Mouse (Mus musculus) ovary, postnatal 36 days (tissue): Measurements from ENCODE around the gene Gga1.

Source experiments
- DNase-seq: peaks from one replicate; pipeline ENCODE4 v3.0.0; 2022; ENCODE audit warnings: low spot score, mixed read lengths

Gene Gga1

GRCm38 (mm10) chr15:78876991-78877809 lies at the start of gene Gga1:
Gene Gga1 (plus strand): TSS chr15:78877190.
- peak; percentile 88 for DNase-seq

GRCm38 (mm10) chr15:78828315-78828714 lies 48.7 kb upstream of the Gga1 start:
- no peak for DNase-seq

DNA sequence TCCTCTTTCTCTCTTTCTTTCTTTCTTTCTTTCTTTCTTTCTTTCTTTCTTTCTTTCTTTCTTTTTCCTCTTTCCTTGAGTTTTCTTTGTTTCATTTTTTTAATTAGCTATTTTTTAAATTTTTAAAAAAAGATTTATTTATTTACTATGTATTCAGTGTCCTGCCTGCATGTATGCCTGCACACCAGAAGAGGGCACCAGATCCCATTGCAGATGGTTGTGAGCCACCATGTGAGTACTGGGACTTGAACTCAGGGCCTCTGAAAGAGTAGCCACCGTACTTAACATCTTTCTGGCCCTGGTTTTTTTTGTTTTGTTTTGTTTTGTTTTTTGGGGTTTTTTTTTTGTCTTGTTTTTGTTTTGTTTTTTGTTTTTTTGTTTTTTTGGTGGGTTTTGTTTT lies 47.4 kb upstream of the Gga1 start:
- no peak for DNase-seq

DNA sequence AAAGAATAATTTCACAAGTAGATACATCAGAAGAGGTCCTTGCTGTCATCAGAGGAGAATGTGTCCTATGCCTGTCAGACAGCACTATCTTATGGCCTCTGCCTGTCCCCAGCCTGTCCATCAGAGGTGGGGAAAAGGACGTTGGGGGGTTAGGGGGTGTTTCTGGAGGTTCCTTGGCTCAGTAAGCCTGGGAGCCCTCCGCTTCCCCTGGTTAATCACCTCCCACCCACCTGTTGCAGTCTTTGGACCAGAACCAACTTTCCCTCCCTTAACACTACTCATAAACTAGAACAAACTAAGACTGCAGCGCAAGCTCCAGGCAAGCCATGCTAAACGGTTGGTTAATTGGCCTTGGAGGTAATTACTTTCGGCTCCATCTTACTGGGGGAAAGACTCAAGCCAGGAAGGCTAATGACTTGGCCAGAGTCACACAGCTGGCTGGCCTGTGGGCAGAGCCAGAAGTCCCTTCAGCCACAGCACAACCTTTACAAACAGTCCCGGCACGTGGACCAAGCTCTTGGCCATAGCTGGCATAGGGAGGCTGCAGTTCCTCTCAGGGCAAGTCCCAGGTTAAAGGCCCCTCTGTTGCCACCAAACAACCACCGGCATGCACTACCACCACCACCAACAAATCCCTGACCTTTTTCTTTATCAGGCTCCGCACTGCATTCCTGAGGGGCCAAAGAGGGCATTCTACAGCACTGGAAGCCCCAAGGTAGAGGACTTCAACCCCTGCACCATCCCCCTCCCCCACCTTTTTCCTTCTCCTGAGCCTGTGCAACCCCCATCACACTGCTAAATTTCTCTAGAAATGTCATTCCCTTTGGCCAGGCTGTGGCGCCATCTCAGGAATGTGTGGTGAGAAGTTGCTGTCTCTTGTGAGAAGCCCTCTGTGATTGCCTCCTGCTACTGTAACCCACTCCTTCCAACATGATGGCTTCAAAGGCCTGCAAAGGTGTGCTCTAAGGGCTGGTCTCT lies 46.0 kb upstream of the Gga1 start:
- no peak for DNase-seq

DNA sequence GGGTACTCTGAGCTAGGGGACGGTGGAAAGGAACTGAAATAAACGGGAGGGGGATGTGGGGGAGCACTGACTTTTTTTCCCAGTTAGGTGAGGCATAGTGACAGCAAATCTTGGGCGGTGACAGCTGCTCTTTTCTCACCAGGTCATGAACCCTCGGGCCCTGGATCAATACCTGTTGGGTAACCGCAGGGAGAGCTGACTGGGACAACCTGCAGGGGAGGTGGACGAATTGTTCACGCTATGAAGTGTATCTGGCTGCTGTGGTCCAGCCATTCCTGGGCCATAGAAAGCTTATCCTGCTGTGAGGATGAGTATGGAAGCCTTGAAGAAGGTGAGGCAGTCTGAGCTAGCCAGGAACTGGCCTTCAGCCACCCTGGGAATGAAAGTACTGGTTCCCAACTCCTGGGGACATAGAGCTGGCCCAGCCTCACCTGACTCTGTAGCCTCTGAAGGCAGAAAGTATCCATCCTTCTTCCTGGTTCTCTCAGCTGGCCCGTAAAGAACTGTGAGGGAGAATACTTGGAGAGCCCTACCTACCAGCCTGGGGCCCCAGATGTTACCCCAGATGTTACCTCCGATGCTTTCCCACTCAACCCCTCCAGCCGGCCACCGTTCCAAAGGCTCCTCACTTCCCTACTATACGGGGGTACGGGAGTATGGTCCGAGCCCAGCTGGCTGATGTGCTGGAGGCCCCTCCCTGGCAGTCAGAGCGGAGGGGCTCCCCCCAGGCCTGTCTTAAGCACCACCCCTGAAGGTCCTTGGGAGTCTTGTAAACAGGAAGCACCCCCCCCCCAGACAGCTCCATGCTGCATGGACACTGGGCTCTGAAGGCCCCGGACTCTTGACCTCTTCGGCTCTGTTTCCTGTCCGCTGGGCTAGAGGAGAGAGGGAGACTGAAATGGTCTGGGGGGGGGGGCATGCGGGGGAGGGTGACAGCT lies 45.0 kb upstream of the Gga1 start:
- DNase-seq, result peak; percentile 42

GRCm38 (mm10) chr15:78832701-78833123 lies 44.3 kb upstream of the Gga1 start:
- DNase-seq, result peak; percentile 83

GRCm38 (mm10) chr15:78833582-78833981 lies 43.4 kb upstream of the Gga1 start:
- peak; percentile 16 for DNase-seq

DNA sequence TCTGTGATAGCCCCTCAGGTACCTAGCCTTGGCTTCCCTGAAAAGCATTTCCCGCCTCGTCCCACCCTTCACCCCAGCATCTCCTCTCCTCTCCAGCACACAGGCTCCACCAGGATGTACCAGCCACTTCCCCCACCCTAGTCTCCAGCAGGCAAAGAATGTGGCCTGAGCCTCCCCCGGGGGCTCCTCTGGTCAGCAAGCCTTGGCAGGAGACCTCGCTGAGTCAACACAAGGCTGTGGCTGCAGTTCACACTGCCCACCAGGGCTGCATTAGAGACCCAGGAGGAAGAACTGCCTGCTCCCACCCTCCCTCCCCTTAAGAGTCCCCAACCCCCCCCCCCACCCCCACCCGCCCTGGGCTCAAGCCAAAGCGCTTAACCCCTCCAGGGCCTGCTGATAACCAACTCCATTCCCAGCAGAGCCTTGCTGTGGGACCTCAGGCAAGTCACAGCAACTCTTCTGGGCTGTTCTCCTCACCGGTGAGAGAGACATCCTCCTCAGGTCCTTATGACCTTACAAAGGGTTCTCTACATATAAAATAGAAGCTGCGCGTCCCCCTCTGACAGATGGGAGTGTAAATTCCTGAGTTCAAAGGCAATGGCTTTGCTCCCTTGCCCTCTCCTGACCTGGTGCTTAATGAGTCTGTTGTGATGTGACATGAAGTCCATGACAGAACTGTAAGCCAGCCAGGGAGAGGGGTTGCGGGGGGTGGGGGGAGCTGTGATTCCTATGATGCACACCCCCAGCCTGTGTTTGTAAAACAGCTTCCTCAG lies 42.6 kb upstream of the Gga1 start:
- peak; percentile 40 for DNase-seq

DNA sequence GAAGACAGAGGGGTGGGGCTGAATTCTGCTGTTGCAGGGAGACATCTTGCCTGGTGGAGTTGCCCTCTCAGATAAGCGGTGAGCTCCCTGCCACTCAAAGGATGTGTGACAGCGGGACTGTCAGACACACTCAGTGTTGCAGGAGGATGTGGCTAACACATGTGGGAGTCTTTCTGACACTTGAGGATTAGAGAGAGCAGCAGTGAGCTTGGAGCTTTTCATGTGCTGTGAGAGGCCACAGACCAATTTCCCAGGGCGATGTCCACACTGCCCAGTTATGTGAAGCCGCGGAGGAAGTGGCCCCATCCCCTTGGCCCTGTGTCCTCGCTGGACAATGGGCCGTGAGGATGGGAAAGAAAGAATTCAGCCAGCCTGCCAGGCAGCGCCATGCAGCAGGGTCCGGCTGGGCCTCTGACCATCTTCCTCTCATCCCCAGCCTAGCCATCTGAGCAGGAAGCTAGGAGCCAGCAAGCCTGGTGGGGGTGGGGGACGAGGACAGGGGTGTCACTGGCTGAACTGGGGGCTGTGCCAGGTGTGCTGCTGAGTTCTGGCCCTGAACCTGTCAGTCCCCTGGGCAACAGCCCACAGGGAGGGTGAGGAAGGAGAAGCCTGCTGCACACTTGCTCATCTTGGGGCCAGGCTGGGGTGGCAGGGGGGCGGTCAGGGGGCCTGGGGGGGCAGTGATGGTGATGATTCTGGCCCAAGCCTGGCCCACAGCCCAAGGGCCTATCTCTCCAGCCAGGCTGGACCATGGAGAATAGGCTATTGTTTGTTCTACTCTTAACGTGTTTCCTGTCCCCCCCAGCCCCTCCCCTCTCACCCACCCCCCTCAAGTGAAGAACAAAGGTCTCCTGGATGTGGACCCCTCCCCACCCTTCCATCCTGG lies 41.5 kb upstream of the Gga1 start:
- peak; percentile 29 for DNase-seq

DNA sequence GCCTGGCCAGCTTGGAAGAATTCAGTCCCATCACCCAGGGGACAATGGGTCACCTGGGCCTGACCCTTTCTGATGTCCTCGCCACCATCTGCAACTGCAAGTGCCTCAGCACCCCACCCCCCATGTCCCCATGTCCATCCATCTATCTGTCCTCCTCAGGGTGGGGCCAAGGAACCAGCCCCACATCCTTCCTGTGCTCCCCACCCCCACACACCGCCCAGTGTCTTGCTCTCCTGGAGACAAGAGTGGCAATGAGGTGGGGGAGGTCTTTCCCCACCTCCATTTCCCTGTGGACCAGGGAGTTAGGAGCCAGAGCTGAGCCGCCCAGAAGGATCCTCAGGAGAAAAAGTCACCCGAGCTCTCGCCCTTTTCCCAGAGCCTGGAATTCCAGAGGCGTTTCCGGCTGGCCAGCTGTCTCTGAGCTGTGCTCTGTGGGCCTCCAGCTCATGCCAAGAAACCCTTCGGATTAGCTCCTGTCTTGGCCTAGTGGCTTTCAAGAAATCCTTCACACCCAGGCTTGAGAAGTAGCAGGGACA lies 40.8 kb upstream of the Gga1 start:
- peak; percentile 26 for DNase-seq

GRCm38 (mm10) chr15:78839744-78840143 lies 37.2 kb upstream of the Gga1 start:
- no peak for DNase-seq

DNA sequence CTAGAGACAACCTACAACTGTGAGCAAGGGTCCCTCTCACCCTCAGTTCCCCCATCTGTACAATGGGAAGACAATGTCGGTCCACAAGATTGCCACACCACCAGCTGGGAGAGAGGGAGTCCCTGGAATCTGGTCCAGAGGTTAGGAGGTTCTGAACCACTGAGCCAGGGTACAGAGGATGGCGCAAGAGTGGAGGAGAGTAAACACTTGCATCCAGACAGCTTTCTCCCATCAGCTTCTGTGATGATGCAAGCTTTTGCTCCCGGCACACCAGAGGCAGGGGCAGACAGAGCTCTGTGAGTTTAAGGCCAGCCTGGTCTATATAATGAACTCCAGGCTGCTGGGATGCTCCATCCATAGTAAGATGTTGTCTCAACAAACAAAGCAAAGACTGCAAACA lies 36.7 kb upstream of the Gga1 start:
- DNase-seq, result peak; percentile 16

DNA sequence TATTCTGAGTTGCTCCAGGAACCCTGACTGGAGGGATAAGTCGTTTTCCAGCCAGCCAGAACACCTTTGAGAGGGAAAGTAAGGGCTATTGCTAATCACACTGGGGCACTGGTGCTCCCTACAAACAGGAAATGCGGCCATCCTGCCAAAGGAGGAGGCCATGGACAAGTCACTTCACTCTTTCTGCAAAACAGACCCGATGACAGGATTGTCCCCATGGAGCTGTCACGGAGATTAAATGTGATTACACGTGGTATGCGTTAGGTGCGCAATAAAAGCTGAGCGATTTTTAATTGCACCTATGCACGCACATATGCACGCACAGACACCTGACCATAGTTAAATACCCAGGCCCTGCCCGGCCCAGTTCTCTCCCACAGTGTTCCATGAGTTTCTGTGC lies 36.2 kb upstream of the Gga1 start:
- DNase-seq, result no peak

DNA sequence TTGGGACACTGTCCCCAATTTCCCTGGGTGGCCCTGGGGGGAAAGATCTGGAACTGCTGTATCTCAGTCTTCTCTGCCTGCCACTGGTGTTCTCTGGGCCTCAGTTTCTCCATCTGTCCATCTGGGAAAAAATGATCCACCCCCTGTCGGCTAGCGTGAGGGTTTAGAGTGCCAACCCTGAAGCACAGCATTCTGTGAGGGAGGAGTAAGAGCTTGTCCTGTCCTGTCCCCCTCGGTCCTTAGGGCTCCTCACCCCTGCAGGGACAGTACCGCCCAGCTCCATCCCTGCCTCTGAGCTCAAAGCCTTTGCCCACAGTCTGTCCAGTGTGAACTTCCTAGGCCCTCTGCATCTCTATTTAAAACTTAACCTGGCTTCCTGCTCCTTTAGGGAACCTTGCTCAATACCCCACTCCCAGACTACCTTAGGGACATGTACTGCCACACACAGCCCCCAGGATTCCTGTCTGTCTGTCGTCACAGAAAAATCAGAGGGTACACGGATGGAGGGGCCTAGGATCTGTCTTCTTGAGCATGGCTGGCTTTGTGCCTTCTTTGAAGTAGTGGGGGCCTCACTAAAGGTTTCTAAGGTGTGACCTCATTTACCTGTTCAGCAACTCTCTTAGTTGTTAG lies 35.7 kb upstream of the Gga1 start:
- DNase-seq, result no peak

- peak; percentile 80 for DNase-seq
Observed at GRCm38 (mm10) chr15:78842371-78843163, 34.4 kb upstream of the Gga1 start, which contains the start of gene Cdc42ep1. Gene Cdc42ep1 (plus strand): TSS chr15:78842624.

GRCm38 (mm10) chr15:78843581-78844469 lies 33.2 kb upstream of the Gga1 start:
- DNase-seq, result peak; percentile 29

DNA sequence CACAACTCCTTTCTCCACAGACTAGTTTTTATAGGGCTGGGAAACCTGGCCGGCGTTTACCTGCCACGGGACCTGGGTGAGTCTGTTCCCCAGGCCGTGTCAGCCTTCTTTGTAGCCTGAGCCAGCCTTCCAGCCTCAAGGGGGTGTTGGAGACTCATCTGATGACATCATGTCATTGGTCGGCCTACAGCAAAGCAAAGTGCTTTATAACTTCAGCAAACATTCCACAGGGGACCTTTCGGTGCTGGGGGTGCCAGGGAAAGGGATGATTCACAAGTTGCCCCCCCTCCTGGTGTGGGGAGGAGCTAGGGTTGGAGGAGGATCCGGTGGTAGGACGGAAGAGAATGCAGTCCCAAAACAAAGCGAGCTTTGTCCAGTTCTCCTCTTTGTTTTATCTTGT lies 32.2 kb upstream of the Gga1 start:
- peak; percentile 35 for DNase-seq
